Mouse (Mus musculus): Measurements from ENCODE around the gene Gucy1a1.
"Not testable (repeated sequence)": the region's sequence is repeated elsewhere in the genome, so short reads cannot be mapped to it uniquely, and the experiment has no call there.

The Gucy1a1 gene

GRCm38 (mm10) chr3:82145126-82145901, at the start of gene Gucy1a1:
Gene Gucy1a1, minus strand, starts transcription at chr3:82145789.
- in situ Hi-C loops (cut with MboI; ENCODE audit: low sequenced_read_pairs) = no loop called here

- in situ Hi-C loops (cut with MboI; ENCODE audit: low sequenced_read_pairs) = no loop called here
Measured at GRCm38 (mm10) chr3:82191559-82192245, 46.1 kb upstream of the Gucy1a1 start.

- in situ Hi-C loops (cut with MboI; ENCODE audit: low sequenced_read_pairs) = no loop called here
Measured at GRCm38 (mm10) chr3:82185626-82186025, 40.0 kb upstream of the Gucy1a1 start.

GRCm38 (mm10) chr3:82181500-82181899, 35.9 kb upstream of the Gucy1a1 start:
- in situ Hi-C loops (cut with MboI; ENCODE audit: low sequenced_read_pairs) = no loop called here

- in situ Hi-C loops (cut with MboI; ENCODE audit: low sequenced_read_pairs) = no loop called here
Measured at GRCm38 (mm10) chr3:82180253-82180652, 34.7 kb upstream of the Gucy1a1 start.

- in situ Hi-C loops (cut with MboI; ENCODE audit: low sequenced_read_pairs) = no loop called here
Measured at GRCm38 (mm10) chr3:82175501-82175900, 29.9 kb upstream of the Gucy1a1 start.

GRCm38 (mm10) chr3:82167064-82167463, 21.5 kb upstream of the Gucy1a1 start:
- in situ Hi-C loops (cut with MboI; ENCODE audit: low sequenced_read_pairs) = no loop called here

GRCm38 (mm10) chr3:82165937-82166336, 20.3 kb upstream of the Gucy1a1 start:
- in situ Hi-C loops (cut with MboI; ENCODE audit: low sequenced_read_pairs) = no loop called here

GRCm38 (mm10) chr3:82162992-82163391, 17.4 kb upstream of the Gucy1a1 start:
- in situ Hi-C loops (cut with MboI; ENCODE audit: low sequenced_read_pairs) = not testable (repeated sequence)

- in situ Hi-C loops (cut with MboI; ENCODE audit: low sequenced_read_pairs) = no loop called here
Measured at GRCm38 (mm10) chr3:82145978-82146377, 389 bp upstream of the Gucy1a1 start.

GRCm38 (mm10) chr3:82144725-82145125, 864 bp downstream of the Gucy1a1 start:
- in situ Hi-C loops (cut with MboI; ENCODE audit: low sequenced_read_pairs) = no loop called here

GRCm38 (mm10) chr3:82140781-82141180, 4.8 kb downstream of the Gucy1a1 start:
- in situ Hi-C loops (cut with MboI; ENCODE audit: low sequenced_read_pairs) = no loop called here

- in situ Hi-C loops (cut with MboI; ENCODE audit: low sequenced_read_pairs) = no loop called here
Measured at GRCm38 (mm10) chr3:82138002-82138667, 7.5 kb downstream of the Gucy1a1 start.

- in situ Hi-C loops (cut with MboI; ENCODE audit: low sequenced_read_pairs) = no loop called here
Measured at GRCm38 (mm10) chr3:82135483-82135882, 10.1 kb downstream of the Gucy1a1 start.

GRCm38 (mm10) chr3:82129258-82129657, 16.3 kb downstream of the Gucy1a1 start:
- in situ Hi-C loops (cut with MboI; ENCODE audit: low sequenced_read_pairs) = no loop called here

GRCm38 (mm10) chr3:82124567-82124966, 21.0 kb downstream of the Gucy1a1 start:
- in situ Hi-C loops (cut with MboI; ENCODE audit: low sequenced_read_pairs) = no loop called here

GRCm38 (mm10) chr3:82118916-82119315, 26.7 kb downstream of the Gucy1a1 start:
- in situ Hi-C loops (cut with MboI; ENCODE audit: low sequenced_read_pairs) = no loop called here

- in situ Hi-C loops (cut with MboI; ENCODE audit: low sequenced_read_pairs) = no loop called here
Measured at GRCm38 (mm10) chr3:82112439-82112838, 33.1 kb downstream of the Gucy1a1 start.

- in situ Hi-C loops (cut with MboI; ENCODE audit: low sequenced_read_pairs) = no loop called here
Measured at GRCm38 (mm10) chr3:82111986-82112385, 33.6 kb downstream of the Gucy1a1 start.

GRCm38 (mm10) chr3:82108951-82109350, 36.6 kb downstream of the Gucy1a1 start:
- in situ Hi-C loops (cut with MboI; ENCODE audit: low sequenced_read_pairs) = no loop called here

- in situ Hi-C loops (cut with MboI; ENCODE audit: low sequenced_read_pairs) = no loop called here
Measured at GRCm38 (mm10) chr3:82104229-82104628, 41.4 kb downstream of the Gucy1a1 start.

GRCm38 (mm10) chr3:82099127-82099526, 46.5 kb downstream of the Gucy1a1 start:
- in situ Hi-C loops (cut with MboI; ENCODE audit: low sequenced_read_pairs) = no loop called here

Data from CH12F3 (cell line).